Mouse (Mus musculus) kidney, adult 2 months (tissue): ENCODE results near the gene Rab8a.

Source experiments
- CTCF ChIP-seq: fragments of 200-500 bp; conservative IDR thresholded peaks from 2 replicates; pipeline ENCODE4 v1.5.1; 2011; ENCODE audit warnings: low read depth, mild to moderate bottlenecking, control low read depth, low read length, moderate library complexity, mixed read lengths; ENCODE audit not compliant: insufficient read depth, insufficient read length
- POLR2A ChIP-seq: fragments of 200-500 bp; IDR thresholded peaks from one replicate; pipeline ENCODE4 v1.6.1; 2011; ENCODE audit warnings: low read depth, low read length, control low read depth

GRCm38 (mm10) chr8:72146056-72146455 is 14.9 kb upstream of the Rab8a start:
- no peak for TF ChIP-seq POLR2A
- no peak for TF ChIP-seq CTCF
